Mouse (Mus musculus): ENCODE results near the gene Map3k3. TPM values are rescaled to one million over a fixed set of nuclear protein-coding genes. Genes with fewer than 3 reads are reported as not detected.
A peak's percentile ranks its signal among the peaks of the same experiment; 100 is the strongest.
"Not testable (repeated sequence)": the region's sequence is repeated elsewhere in the genome, so short reads cannot be mapped to it uniquely, and the experiment has no call there.

Gene Map3k3
- polyA plus RNA-seq, 1 experiment from 2014 or later = 18.0 TPM

GRCm38 (mm10) chr11:106056819-106057491, 27.5 kb upstream of the Map3k3 start:
- no peak overlapping the region for H3K27ac ChIP-seq (replicated peaks)
- H3K36me3 ChIP-seq = peaks cover 83% of the 10 kb centered on the region
- H3K9ac ChIP-seq = no peak overlapping the region
- H3K4me3 ChIP-seq = no peak overlapping the region
- H3K27me3 ChIP-seq = no peaks in the 10 kb centered on the region
- no peak overlapping the region for H3K4me2 ChIP-seq
- no peaks in the 10 kb centered on the region for H3K9me3 ChIP-seq
- WGBS = 91% methylated on average over 8 of the region's 8 CpGs
- no peaks in the 10 kb centered on the region for H3K4me1 ChIP-seq (replicated peaks)
- ATAC-seq (ENCODE audit: low read depth) = no peak

DNA sequence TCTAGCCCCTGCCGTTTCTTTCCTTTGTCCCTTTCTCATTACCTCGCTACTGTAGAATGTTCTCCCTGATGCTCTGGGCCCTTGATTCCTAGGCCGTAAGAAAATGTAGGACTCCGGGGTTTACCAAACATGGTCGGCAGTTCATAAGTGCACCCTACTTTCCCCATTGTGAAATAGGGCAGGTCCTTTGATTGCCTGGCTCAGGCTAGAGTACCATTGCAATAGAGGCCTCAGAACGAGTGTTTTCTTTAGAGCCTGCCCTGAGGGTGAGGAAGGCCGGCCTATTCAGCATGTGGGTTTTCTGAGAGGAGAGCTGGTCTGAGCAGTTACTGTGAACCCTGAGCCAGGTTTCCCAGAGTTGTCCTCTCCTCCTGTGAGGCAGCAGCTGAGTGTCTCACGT, 26.4 kb upstream of the Map3k3 start:
- H3K9ac ChIP-seq = no peak overlapping the region
- no peak overlapping the region for H3K27ac ChIP-seq (replicated peaks)
- H3K27me3 ChIP-seq = no peaks in the 10 kb centered on the region
- H3K36me3 ChIP-seq = peaks cover 73% of the 10 kb centered on the region
- 82% methylated on average over 8 of the region's 8 CpGs for WGBS
- H3K4me3 ChIP-seq = no peak overlapping the region
- no peaks in the 10 kb centered on the region for H3K9me3 ChIP-seq
- no peak for ATAC-seq (ENCODE audit: low read depth)
- H3K4me2 ChIP-seq = no peak overlapping the region
- H3K4me1 ChIP-seq (replicated peaks) = no peaks in the 10 kb centered on the region

DNA sequence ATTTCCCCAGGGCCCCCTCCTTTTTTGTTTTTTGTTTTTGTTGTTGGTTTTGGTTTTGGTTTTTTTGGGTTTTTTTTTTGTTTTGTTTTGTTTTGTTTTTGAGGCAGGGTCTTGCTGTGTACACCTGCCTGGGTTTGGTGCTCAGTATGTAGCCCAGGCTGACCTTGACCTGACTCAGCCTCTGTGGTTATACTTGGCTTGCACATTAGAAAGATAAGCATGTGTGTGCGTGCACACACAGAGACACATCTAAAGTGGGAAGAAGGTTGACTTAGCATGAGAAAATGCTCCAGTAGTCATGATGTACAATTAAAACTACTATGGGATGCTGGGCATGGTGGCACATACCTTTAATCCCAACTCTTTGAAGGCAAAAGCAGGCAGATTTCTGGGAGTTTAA, 23.9 kb upstream of the Map3k3 start:
- no peak for ATAC-seq (ENCODE audit: low read depth)
- H3K27ac ChIP-seq (replicated peaks) = no peak overlapping the region
- no peaks in the 10 kb centered on the region for H3K9me3 ChIP-seq
- H3K4me2 ChIP-seq = no peak overlapping the region
- H3K4me1 ChIP-seq (replicated peaks) = no peaks in the 10 kb centered on the region
- H3K4me3 ChIP-seq = no peak overlapping the region
- H3K36me3 ChIP-seq = peaks cover 47% of the 10 kb centered on the region
- H3K9ac ChIP-seq = no peak overlapping the region
- 86% methylated on average over 1 of the region's 1 CpGs for WGBS
- H3K27me3 ChIP-seq = no peaks in the 10 kb centered on the region

- Histone ChIP-seq H3K4me1 (replicated peaks) (peaks cover 2% of the 10 kb centered on the region), H3K9me3 (no peaks in the 10 kb centered on the region), H3K4me3 (no peak overlapping the region), H3K36me3 (peaks cover 40% of the 10 kb centered on the region), H3K27me3 (no peaks in the 10 kb centered on the region), H3K9ac (no peak overlapping the region), H3K4me2 (no peak overlapping the region), H3K27ac (replicated peaks) (no peak overlapping the region)
- 85% methylated on average over 1 of the region's 1 CpGs for whole genome bisulfite sequencing
- no peak for ATAC-seq (ENCODE audit: low read depth)
Observed at GRCm38 (mm10) chr11:106061311-106061710, 23.1 kb upstream of the Map3k3 start.

DNA sequence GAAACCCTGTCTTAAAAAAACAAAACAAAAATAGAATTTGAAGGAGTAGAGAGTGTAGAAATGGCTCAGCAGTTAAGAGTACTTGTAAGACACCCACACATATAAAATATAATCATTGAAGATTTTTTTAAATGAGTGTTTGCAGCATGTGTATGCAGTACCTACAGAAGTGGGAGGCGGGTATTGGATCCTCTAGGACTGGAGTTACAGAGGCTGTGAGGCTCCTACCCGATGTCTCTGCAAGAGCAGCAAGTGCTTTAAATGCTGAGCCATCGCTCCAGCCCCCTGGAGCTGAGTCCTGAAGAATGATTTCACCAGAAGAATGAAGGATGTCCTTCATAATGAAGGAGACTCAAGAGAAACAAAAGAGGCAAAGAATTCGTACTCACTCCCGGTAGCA, 20.7 kb upstream of the Map3k3 start:
- Histone ChIP-seq H3K4me3 (no peak overlapping the region), H3K9ac (no peak overlapping the region), H3K27me3 (no peaks in the 10 kb centered on the region), H3K27ac (replicated peaks) (no peak overlapping the region), H3K4me2 (no peak overlapping the region), H3K9me3 (no peaks in the 10 kb centered on the region), H3K4me1 (replicated peaks) (peaks cover 14% of the 10 kb centered on the region), H3K36me3 (peaks cover 15% of the 10 kb centered on the region)
- WGBS = 81% methylated on average over 5 of the region's 5 CpGs
- ATAC-seq (ENCODE audit: low read depth) = no peak

DNA sequence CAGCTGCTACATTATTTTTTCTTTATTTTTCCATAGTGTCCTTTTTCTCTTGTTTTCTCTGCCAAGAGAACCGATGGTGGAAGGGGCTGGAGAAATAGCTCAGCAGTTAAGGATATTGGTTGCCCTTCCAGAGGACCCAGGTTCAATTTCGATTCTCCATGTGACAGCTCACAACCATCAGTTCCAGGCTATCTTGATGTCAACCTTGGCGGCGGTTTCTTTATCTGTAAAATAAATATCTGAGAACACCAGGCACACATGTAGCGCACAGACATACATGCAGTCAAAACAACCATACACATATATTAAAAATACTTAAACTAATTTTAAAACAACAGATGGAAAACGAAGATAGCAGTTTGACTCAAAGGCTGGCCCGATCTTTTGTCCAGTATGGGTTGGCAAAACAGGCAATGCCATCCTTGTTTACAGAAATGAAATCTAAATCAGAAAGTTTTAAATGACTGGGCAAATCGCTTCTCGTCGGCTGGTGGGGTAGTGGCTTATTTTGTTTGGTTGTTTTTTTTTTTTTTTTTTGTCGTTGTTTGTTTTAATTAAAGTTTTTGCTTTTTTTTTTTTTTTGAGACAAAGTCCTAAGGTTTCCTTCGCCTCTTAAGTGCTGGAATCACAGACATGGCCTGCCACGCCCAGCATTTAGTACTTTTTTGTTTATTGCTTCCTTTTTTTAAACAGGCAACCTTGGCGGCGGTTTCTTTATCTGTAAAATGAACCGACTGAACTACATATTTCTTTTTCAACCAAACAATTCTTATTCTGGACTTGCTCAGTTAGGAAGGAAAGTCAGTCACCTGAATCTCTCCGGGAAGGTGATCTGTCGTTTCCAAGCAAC, 19.1 kb upstream of the Map3k3 start:
- H3K27ac ChIP-seq (replicated peaks) = peak overlapping the region; percentile 89; the same call in 1 of the 2 replicates

GRCm38 (mm10) chr11:106065923-106066571, 18.4 kb upstream of the Map3k3 start, which contains the start of gene Taco1:
Gene Taco1 (plus strand): TSS chr11:106066061.
- Histone ChIP-seq H3K4me3 (peak within 1 kb of the TSS; percentile 89), H3K27ac (replicated peaks) (peak within 1 kb of the TSS; percentile 89), H3K27me3 (no peaks in the 10 kb centered on the region), H3K9me3 (no peaks in the 10 kb centered on the region), H3K4me2 (peak within 1 kb of the TSS; percentile 92), H3K9ac (peak within 1 kb of the TSS; percentile 90), H3K36me3 (no peaks in the 10 kb centered on the region), H3K4me1 (replicated peaks) (peaks cover 14% of the 10 kb centered on the region)
- peak; percentile 97 for ATAC-seq (ENCODE audit: low read depth)
- under 1% methylated on average over 49 of the region's 49 CpGs for WGBS

More for the DNA sequence above, 19.1 kb upstream of the Map3k3 start:
- H3K27me3 ChIP-seq = no peaks in the 10 kb centered on the region
- no peaks in the 10 kb centered on the region for H3K36me3 ChIP-seq
- H3K4me1 ChIP-seq (replicated peaks) = peaks cover 14% of the 10 kb centered on the region
- 43% methylated on average over 18 of the region's 18 CpGs for WGBS
- peak overlapping the region; percentile 90; the same call in 1 of the 2 replicates for H3K9ac ChIP-seq
- ATAC-seq (ENCODE audit: low read depth) = no peak
- peak overlapping the region; percentile 89 for H3K4me3 ChIP-seq
- H3K9me3 ChIP-seq = no peaks in the 10 kb centered on the region
- H3K4me2 ChIP-seq = peak overlapping the region; percentile 92

GRCm38 (mm10) chr11:106066616-106067015, 17.8 kb upstream of the Map3k3 start:
- Histone ChIP-seq H3K27ac (replicated peaks) (peak overlapping the region; percentile 89), H3K9ac (peak overlapping the region; percentile 90), H3K4me3 (peak overlapping the region; percentile 89), H3K4me1 (replicated peaks) (peaks cover 14% of the 10 kb centered on the region), H3K4me2 (peak overlapping the region; percentile 92)
- WGBS = 14% methylated on average over 23 of the region's 23 CpGs
- ATAC-seq (ENCODE audit: low read depth); H3K36me3 ChIP-seq; H3K9me3 ChIP-seq; H3K27me3 ChIP-seq: not testable (repeated sequence)

- Histone ChIP-seq H3K9ac (no peak overlapping the region), H3K4me1 (replicated peaks) (no peaks in the 10 kb centered on the region), H3K4me2 (no peak overlapping the region), H3K4me3 (no peak overlapping the region), H3K9me3 (no peaks in the 10 kb centered on the region), H3K27me3 (no peaks in the 10 kb centered on the region), H3K36me3 (peaks cover 28% of the 10 kb centered on the region), H3K27ac (replicated peaks) (no peak overlapping the region)
- WGBS = 92% methylated on average over 3 of the region's 3 CpGs
- no peak for ATAC-seq (ENCODE audit: low read depth)
Observed at GRCm38 (mm10) chr11:106073774-106074173, 10.6 kb upstream of the Map3k3 start.

DNA sequence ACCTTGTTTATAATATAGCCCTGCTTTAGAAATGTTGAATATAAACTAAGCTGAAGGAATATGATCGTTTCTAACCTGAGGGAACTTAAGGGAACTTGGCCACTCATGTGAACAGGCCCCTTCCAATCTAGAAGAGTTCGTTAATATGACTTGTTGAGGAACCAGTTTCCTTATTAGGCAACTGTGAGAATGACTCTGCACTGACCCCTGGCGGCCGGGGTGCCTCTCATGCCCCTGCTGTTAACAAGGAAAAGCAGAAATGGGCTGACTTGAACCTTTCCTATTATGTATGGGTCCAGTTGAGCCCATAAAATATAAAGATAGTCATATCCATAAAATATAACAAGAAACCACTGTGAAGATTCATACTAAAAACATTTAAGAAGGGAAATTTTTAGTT, 8.1 kb upstream of the Map3k3 start:
- Histone ChIP-seq H3K4me1 (replicated peaks) (no peaks in the 10 kb centered on the region), H3K4me2 (no peak overlapping the region), H3K27ac (replicated peaks) (no peak overlapping the region), H3K9me3 (no peaks in the 10 kb centered on the region), H3K36me3 (peaks cover 28% of the 10 kb centered on the region), H3K27me3 (no peaks in the 10 kb centered on the region), H3K4me3 (no peak overlapping the region), H3K9ac (no peak overlapping the region)
- WGBS = 5% methylated on average over 4 of the region's 4 CpGs
- no peak for ATAC-seq (ENCODE audit: low read depth)

DNA sequence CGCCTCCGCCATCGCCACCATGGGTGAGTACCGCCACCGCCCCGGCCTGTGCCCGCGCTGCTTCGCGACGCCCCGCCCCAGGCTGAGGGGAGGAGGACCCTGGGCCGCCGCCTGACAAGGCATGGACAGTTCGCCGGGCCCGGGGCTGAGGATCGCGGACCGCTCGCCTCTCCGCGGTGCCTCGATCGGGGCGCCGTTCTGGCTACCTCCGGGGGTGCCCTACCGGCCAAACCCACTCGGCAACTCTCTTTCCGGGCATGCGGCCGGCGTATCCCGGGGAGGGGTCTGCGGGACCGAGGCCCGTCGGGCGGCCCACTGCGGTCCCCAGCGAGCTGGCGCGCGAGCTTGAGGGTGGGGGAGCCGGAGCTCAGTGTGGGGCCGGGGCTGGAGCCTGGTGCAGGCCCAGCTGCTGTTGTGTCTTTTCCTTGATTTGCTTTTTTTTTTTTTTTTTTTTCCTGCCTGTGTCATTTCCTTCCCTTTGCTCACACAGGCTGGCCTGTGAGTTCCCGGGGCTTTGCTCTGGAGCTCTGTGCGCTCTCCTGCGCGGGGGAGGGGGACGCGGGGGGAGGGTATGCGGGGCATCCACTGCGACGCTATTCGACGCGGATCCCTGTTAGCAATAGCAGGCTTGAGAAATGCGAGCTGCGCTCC, 623 bp downstream of the Map3k3 start:
- Histone ChIP-seq H3K27ac (replicated peaks) (peak overlapping the region; percentile 97), H3K4me2 (peak overlapping the region; percentile 66), H3K36me3 (no peaks in the 10 kb centered on the region), H3K9me3 (no peaks in the 10 kb centered on the region), H3K9ac (peak overlapping the region; percentile 94), H3K4me1 (replicated peaks) (peaks cover 28% of the 10 kb centered on the region), H3K27me3 (no peaks in the 10 kb centered on the region), H3K4me3 (peak overlapping the region; percentile 99)
- peak; percentile 79 for ATAC-seq (ENCODE audit: low read depth)
- under 1% methylated on average over 48 of the region's 61 CpGs for whole genome bisulfite sequencing
